Mouse (Mus musculus): Measurements from ENCODE around the gene Prr14l. TPM values are rescaled to one million over a fixed set of nuclear protein-coding genes. Genes with fewer than 3 reads are reported as not detected.
"Not testable (repeated sequence)": the region's sequence is repeated elsewhere in the genome, so short reads cannot be mapped to it uniquely, and the experiment has no call there.

The Prr14l gene
- polyA plus RNA-seq (2016; fragmentation: Nextera tagmentation; extraction: Ambion mirVana) = 14.2 and 18.5 TPM in 2 replicates

DNA sequence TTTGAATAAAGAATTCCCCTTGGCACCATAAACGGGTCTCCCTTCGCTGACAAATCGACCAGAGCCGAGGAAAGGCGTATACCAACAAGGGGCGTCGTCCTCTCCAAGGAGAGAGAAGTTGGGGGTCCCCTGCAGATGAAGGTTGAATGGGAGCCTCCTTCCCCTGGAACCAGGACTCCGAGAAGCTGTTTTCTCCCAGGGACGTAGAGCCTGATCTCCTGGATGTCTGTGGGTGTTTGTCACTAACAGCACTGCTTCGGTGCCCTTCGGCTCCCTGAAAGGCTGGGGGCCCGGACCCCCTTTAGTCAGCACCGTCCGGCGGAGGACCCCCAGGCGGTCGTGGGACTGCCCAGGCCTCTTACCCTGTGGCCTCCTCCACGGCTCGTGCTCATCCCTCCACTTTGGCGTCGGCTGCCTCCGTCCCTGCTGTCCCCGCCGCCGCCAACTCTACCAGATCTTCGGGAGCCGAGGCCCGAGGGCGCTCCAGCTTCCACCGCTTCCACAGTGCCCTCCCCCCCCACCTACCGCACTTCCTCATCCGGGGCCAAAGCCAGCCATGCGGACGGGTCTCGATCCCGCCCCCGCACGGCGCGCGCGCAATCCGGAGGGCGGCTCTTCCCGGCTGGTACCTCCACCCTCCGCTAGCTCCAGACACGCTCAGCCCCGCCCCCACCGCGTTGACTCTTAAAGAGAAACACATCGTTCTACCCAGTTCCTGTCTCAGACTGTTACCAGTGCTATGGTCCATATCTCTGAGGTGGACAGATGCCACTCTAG is at the start of gene Prr14l:
Gene Prr14l (minus strand): TSS at position 526 of the 777 bp plus-strand sequence.
- H3K4me1 ChIP-seq = peaks cover 29% of the 10 kb centered on the region
- H3K27me3 ChIP-seq = no peaks in the 10 kb centered on the region
- H3K4me3 ChIP-seq (replicated peaks) = peak within 1 kb of the TSS; percentile 79
- H3K27ac ChIP-seq = peak within 1 kb of the TSS; percentile 85
- peak within 1 kb of the TSS; percentile 88 for H3K9ac ChIP-seq
- H3K9me3 ChIP-seq = no peaks in the 10 kb centered on the region
- H3K4me2 ChIP-seq = peak within 1 kb of the TSS; percentile 73
- 0 out of 2 replicates have a peak, but pooled peaks cover 12% of the 10 kb centered on the region for H3K36me3 ChIP-seq (replicated peaks)
- ATAC-seq (ENCODE audit: low FRiP score) = peak; percentile 97
- WGBS = under 1% methylated on average over 51 of the region's 51 CpGs

DNA sequence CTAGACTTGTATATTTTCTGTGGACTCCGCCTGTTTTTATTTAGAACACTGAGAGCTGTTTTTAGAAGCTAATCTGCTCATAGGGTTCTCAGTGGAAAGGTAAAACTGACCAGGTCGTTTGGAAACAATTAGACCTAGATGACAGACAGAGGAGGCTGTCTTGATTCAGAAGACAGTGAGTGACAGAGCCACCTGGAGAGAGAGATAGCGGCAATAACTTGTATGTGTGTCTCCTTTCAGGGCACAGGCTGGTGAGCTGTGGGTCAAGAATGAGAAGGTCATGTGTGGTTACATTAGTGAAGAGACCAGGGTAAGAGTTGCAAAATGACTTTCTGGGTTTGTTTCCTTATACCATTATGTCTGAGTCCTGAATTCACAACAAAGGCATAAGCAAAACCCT is 32.7 kb upstream of the Prr14l start:
- Histone ChIP-seq H3K36me3 (replicated peaks) (peaks cover 65% of the 10 kb centered on the region), H3K4me1 (no peaks in the 10 kb centered on the region), H3K27me3 (no peaks in the 10 kb centered on the region), H3K9ac (no peak overlapping the region), H3K27ac (no peak overlapping the region), H3K4me3 (replicated peaks) (no peak overlapping the region), H3K9me3 (no peaks in the 10 kb centered on the region), H3K4me2 (no peak overlapping the region)
- 70% methylated on average over 3 of the region's 3 CpGs for WGBS
- no peak for ATAC-seq (ENCODE audit: low FRiP score)

DNA sequence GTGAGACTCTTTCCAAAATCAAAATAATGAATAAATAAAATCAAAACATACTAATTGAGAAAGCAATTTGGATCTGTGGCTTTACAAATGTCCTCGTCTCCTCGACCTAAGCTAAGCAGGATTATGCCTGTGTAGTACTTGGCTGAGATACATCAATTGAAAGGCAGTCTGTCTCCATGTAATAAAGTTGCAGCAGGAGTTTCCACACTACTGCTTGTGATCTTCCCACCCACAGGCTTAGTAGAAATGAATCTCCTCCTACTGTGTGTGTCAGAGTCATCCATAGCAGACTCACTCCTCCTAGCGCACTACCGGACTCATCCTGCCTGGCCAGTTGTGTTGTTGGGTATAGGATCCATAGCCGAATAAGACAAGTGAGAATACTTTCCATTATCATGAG is 18.3 kb upstream of the Prr14l start:
- WGBS = 93% methylated on average over 5 of the region's 5 CpGs
- H3K36me3 ChIP-seq (replicated peaks) = peaks cover 56% of the 10 kb centered on the region
- ATAC-seq (ENCODE audit: low FRiP score) = no peak

DNA sequence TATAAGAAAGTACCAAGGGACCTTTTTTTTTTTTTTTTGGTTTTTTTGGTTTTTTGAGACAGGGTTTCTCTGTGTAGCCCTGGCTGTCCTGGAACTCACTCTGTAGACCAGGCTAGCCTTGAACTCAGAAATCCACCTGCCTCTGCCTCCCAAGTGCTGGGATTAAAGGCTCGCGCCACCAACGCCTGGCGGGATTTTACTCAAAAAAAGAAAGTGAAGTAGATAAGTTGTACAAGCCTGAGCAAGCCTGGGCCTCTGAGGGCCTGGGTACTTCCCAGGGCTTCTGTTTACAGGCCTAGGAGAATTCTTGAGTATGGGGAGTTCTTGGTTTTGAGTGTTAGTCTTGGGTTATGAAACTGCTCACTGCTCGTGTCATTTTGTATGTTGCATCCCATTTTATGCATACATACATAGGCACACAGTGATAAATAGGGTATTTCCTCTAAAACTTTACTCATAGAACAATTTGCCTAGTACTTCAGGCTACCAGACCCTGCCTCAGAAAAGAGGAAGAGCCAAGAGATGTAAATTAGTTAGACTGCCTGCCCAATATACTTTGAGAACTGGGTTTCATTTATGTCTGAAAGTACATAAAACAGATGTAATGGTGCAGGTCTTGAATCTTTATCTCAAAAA is 15.5 kb upstream of the Prr14l start:
- H3K36me3 ChIP-seq (replicated peaks) = peaks cover 48% of the 10 kb centered on the region
- peaks cover 4% of the 10 kb centered on the region for H3K4me1 ChIP-seq
- no peak overlapping the region for H3K27ac ChIP-seq
- H3K4me3 ChIP-seq (replicated peaks) = no peak overlapping the region
- H3K4me2 ChIP-seq = no peak overlapping the region
- no peak overlapping the region for H3K9ac ChIP-seq
- no peak for ATAC-seq (ENCODE audit: low FRiP score)
- no peaks in the 10 kb centered on the region for H3K9me3 ChIP-seq
- 96% methylated on average over 5 of the region's 5 CpGs for WGBS
- H3K27me3 ChIP-seq = no peaks in the 10 kb centered on the region

More for the DNA sequence above, 18.3 kb upstream of the Prr14l start:
- Histone ChIP-seq H3K4me2 (no peak overlapping the region), H3K27ac (no peak overlapping the region), H3K9ac (no peak overlapping the region), H3K9me3 (no peaks in the 10 kb centered on the region), H3K4me1 (no peaks in the 10 kb centered on the region), H3K4me3 (replicated peaks) (no peak overlapping the region), H3K27me3 (no peaks in the 10 kb centered on the region)

DNA sequence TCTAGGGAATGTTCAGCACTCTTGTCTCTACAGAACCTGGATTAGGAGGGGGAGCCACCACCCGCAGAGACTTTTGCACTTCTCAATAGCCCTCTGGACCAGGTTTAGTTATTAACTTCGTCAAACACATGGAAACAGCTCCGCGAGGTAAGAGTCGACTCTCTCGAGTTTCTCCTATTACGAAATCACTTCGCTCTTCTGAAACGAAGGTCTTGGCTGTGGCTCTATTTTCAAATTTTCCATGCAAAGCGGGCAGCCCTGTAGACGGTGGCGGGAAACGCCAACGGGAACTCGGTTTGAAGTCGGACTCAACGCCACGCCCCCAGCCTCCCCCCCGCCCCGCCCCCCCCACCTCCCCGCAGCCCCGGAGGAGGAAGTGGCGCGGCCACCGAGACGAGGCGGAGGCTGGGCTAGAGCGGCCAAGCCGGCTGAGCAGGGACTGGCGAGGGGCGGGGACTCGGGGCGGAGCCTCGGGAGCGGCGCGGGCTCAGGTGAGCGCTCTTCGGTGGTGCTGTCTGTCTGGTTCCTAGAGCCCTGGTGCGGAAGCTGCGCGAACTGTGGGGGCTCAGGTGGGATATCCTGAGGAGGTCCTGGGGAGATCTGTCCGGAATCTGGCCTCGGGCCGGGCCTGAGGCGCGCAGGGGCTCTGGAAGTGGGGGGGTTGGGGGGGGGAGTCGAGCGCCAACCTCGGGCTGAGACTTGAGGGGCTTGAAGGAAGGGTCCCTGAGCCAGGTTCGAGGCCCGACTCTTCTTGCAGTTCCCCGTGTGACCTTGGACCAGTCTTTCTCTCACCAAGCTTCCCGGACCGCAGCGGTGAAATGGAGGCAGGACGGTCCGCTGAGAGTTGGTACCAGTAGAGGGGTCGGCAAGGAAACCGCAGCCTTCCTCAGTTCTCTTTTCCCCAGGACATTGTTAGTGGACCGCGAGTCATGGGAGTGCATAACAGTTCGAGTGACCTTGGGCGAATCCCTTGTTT is 9.5 kb upstream of the Prr14l start, which contains the start of gene Depdc5:
Gene Depdc5 (plus strand): TSS at position 449 of the 976 bp plus-strand sequence.
- no peaks in the 10 kb centered on the region for H3K27me3 ChIP-seq
- WGBS = under 1% methylated on average over 60 of the region's 64 CpGs
- peaks cover 17% of the 10 kb centered on the region for H3K36me3 ChIP-seq (replicated peaks)
- H3K4me2 ChIP-seq = peak within 1 kb of the TSS; percentile 78
- peak; percentile 99 for ATAC-seq (ENCODE audit: low FRiP score)
- H3K4me3 ChIP-seq (replicated peaks) = peak within 1 kb of the TSS; percentile 74
- peak within 1 kb of the TSS; percentile 81 for H3K9ac ChIP-seq
- H3K27ac ChIP-seq = peak within 1 kb of the TSS; percentile 62
- H3K9me3 ChIP-seq = no peaks in the 10 kb centered on the region
- H3K4me1 ChIP-seq = peaks cover 10% of the 10 kb centered on the region

DNA sequence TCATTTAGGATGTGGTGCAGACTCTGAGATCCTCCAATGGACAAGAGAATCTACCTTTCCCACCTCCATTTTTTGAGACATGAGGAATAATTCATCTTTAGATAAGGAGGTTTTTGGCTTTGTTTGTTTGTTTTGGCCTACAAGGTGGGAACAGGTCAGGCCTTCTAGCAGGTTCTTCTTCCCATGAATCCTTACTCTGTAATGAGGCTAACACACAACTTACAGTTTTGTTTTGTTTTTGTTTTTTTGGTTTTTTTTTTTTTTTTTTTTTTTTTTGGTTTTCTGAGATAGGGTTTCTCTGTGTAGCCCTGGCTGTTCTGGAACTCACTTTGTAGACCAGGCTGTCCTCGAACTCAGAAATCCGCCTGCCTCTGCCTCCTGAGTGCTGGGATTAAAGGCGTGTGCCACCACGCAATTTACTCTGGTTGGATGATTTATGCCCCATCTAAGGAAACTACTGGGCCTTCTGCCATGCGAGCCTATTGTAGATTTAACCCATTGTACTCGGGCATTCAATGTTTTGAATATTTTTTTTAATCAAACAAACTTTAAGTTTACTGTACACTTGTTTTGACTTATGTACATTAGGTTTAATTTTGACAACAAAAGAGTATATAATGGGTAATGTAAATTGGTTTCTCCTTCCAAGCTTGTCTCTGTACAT is 8.5 kb upstream of the Prr14l start:
- Histone ChIP-seq H3K36me3 (replicated peaks) (peaks cover 8% of the 10 kb centered on the region), H3K4me1 (peaks cover 10% of the 10 kb centered on the region), H3K9ac (no peak overlapping the region), H3K4me2 (peak overlapping the region; percentile 78; the same call in 1 of the 2 replicates), H3K27me3 (no peaks in the 10 kb centered on the region), H3K27ac (no peak overlapping the region), H3K9me3 (no peaks in the 10 kb centered on the region), H3K4me3 (replicated peaks) (no peak overlapping the region)
- 82% methylated on average over 6 of the region's 6 CpGs for WGBS
- ATAC-seq (ENCODE audit: low FRiP score) = no peak

DNA sequence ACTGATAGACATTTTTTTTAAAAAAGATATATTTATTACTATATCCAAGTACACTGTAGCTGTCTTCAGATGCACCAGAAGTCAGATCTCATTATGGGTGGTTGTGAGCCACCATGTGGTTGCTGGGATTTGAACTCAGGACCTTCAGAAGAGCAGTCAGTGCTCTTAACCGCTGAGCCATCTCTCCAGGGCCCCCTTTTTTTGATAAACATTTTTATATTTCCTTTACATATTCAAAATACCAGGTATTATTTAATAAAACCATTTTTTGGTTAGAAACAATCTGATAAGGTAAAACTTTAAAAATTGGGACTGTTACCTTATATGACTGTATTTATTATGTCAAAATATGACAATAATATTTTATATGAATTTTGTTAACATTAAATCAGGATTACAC is 7.0 kb upstream of the Prr14l start:
- no peak for ATAC-seq (ENCODE audit: low FRiP score)
- H3K9ac ChIP-seq = no peak overlapping the region
- H3K4me3 ChIP-seq (replicated peaks) = no peak overlapping the region
- no peaks in the 10 kb centered on the region for H3K36me3 ChIP-seq (replicated peaks)
- H3K27me3 ChIP-seq = no peaks in the 10 kb centered on the region
- no peak overlapping the region for H3K27ac ChIP-seq
- WGBS = 82% methylated on average over 1 of the region's 1 CpGs
- no peaks in the 10 kb centered on the region for H3K9me3 ChIP-seq
- H3K4me1 ChIP-seq = peaks cover 15% of the 10 kb centered on the region
- H3K4me2 ChIP-seq = no peak overlapping the region

DNA sequence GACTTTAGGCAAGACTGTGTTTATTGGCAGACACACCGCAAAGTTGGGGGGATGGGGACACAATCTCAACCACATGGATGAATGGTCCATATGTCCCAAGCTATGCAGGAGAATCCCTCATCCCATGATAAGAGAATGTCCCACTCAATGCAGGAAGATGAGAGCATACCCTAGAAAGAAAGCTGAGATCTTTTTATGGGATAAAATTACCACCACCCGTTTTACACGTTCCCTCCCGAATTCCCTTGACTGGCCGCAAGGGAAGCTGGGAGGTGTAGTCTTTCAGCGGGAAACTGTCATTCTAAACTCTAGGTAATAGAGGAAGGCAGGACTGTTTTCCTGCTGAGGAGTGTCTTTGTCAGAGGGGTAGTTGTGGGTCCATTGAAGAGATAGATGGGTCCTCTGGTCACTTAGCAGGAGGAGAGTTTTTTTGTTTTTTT is 3.7 kb upstream of the Prr14l start:
- H3K4me2 ChIP-seq = peak overlapping the region; percentile 64
- H3K27me3 ChIP-seq = no peaks in the 10 kb centered on the region
- no peaks in the 10 kb centered on the region for H3K36me3 ChIP-seq (replicated peaks)
- H3K9me3 ChIP-seq = no peaks in the 10 kb centered on the region
- H3K9ac ChIP-seq = peak overlapping the region; percentile 44
- no peak overlapping the region for H3K27ac ChIP-seq
- peaks cover 10% of the 10 kb centered on the region for H3K4me1 ChIP-seq
- no peak; the same call in 1 of the 2 replicates for ATAC-seq (ENCODE audit: low FRiP score)
- H3K4me3 ChIP-seq (replicated peaks) = peak overlapping the region; percentile 45
- WGBS = 4% methylated on average over 6 of the region's 6 CpGs

DNA sequence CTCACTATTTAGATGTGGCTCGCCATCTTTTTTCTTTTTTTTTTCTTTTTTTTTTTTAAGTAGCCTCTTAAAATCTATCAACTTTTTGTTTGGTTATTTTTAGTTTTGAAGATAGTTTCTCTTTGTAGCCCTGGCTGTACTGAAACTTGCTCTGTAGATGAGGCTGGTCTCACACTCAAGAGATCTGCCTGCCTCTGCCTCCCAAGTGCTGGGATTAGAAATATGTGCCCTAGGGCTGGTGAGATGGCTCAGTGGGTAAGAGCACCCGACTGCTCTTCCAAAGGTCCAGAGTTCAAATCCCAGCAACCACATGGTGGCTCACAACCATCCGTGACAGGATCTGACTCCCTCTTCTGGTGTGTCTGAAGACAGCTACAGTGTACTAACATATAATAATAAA is 1.2 kb upstream of the Prr14l start:
- H3K27me3 ChIP-seq; H3K9ac ChIP-seq; H3K4me2 ChIP-seq; H3K4me3 ChIP-seq (replicated peaks); H3K9me3 ChIP-seq; ATAC-seq (ENCODE audit: low FRiP score); H3K36me3 ChIP-seq (replicated peaks); H3K27ac ChIP-seq: not testable (repeated sequence)
- 97% methylated on average over 3 of the region's 3 CpGs for WGBS
- peaks cover 29% of the 10 kb centered on the region for H3K4me1 ChIP-seq

DNA sequence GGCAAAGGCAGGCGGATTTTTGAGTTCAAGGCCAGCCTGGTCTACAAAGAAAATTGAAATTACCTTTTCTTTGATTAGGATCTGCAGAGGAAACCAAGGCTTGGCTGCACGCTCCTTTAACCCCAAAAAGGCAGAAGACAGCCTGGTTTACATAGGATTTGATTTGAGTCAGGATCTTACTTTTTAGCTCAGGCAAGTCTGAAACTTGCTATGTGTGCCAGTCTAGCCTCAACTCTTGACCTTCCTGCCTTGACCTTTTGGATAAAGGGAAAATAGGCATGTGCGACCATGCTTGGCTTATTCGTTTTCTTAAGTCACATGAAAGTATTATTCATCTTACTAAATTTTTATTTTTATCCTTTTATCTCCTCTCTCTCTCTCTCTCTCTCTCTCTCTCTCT is 762 bp upstream of the Prr14l start:
- H3K4me3 ChIP-seq (replicated peaks) = no peak overlapping the region
- no peaks in the 10 kb centered on the region for H3K9me3 ChIP-seq
- no peak overlapping the region for H3K27ac ChIP-seq
- 0 out of 2 replicates have a peak overlapping the region, but pooled peaks have one; percentile 22 for H3K9ac ChIP-seq
- WGBS = 80% methylated on average over 4 of the region's 4 CpGs
- no peak overlapping the region for H3K4me2 ChIP-seq
- H3K36me3 ChIP-seq (replicated peaks) = 0 out of 2 replicates have a peak, but pooled peaks cover 7% of the 10 kb centered on the region
- no peaks in the 10 kb centered on the region for H3K27me3 ChIP-seq
- H3K4me1 ChIP-seq = peaks cover 29% of the 10 kb centered on the region
- ATAC-seq (ENCODE audit: low FRiP score) = no peak

DNA sequence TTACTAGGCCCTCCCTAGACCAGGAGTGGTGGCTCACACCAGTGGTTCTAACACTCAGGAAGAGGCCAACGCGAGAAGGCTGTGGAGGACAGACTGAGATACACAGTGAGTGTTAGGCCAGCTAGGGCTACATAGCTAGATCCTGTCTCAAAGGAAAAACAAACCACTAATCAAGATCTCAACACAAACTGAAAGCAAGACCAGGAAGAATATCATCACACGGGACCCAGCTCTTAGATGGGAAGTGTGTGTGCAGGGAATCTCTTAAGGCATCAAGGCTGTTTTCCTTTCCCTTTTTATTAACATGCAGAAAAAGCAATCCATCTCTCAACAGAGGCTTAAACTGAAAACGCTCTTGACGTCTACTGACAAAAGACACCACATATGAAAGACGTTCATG is 2.0 kb downstream of the Prr14l start:
- H3K4me1 ChIP-seq = peaks cover 25% of the 10 kb centered on the region
- peak overlapping the region; percentile 73 for H3K4me2 ChIP-seq
- H3K36me3 ChIP-seq (replicated peaks) = peaks cover 14% of the 10 kb centered on the region; the same call in 1 of the 2 replicates
- ATAC-seq (ENCODE audit: low FRiP score) = no peak
- WGBS = 70% methylated on average over 6 of the region's 6 CpGs
- no peak overlapping the region for H3K27ac ChIP-seq
- peak overlapping the region; percentile 47 for H3K9ac ChIP-seq
- H3K27me3 ChIP-seq = no peaks in the 10 kb centered on the region
- H3K4me3 ChIP-seq (replicated peaks) = 0 out of 2 replicates have a peak overlapping the region, but pooled peaks have one; percentile 5
- no peaks in the 10 kb centered on the region for H3K9me3 ChIP-seq

Data from forebrain, embryonic 12.5 days (tissue).